Mouse (Mus musculus): ENCODE results near the gene Gm20388.

The Gm20388 gene

DNA sequence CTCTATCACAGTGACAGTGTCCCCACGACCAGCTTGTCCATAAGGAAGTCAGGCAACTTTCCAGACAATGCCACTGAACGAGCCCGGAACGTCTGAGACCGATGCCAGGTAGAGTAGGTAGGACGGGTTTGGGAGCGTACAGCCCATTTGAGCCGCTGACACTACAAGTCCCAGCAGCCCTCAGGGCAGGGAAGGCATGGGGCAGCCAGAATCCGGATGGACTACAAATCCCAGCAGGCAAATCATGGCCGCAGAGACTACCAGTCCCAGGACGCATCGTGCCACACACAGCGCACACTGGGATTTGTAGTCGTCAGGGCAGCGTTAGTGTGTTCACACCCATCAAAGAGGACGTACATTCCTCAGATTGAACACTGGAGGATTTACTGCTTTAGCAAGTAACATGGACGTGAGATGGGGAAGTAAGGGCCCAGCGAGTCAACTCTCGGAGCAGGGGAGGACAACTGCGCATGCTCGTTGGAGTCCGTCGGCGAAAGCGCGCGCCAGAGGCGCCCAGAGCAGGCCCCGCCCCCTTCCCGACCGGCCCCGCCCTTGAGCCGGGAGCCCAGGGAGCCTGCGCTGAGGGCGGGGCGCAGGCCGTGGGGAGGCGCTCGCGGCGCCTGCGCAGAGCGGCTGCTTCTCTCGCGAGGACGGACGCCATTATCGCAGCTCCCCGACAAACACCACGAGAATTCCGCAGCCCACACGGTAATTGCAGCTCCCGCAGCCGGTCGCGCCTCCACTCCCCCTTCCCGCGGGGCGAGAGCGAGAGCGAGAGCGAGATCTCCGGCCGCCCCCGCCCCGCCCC is 2039.5 kb downstream of the Gm20388 start:
- in situ Hi-C loops (cut with MboI) = no loop called here

DNA sequence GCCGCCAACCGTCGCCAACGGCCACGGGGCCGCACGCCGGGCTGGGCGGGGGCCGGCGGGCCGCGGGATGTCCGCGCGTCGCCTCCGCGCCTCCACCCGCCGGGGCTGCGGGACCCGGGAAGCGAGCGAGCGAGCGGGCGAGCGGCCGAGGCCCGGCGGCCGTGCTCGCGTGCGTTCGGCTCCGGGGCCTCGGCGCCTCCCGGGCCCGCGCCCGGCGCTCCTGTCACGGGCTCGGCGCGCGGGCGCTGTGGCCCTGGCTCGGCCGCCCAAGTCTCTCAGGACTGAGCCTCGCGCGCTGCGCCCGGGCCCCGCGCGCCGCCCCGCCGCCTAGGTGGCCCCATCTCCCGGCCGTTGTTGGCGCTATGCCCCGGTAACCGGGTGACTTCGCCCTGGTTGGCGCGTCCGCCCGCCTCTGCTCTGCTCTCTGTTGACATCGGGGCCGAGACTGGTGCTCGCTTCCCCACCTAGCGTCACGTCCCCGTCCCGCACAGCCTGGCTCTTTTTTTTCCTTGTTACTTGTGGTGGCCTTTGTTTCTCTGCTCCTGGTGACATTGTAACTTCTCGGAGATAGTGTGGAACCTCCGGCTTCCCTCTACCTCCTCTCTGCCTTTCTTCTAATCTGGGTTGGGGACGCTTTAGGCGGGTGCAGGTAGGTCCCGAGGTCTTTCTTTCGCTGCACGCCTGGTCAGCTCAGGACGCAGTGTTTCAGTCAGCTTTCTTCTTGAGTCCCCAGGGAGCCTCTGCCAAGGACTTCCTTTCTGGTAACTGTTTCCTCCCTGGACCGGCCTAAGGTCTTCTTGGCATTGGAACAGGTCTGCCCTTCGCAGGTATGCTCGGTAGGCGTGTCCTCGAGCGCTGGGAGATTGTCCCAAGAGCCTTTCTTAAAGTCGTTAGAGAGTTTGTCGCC is 2040.4 kb downstream of the Gm20388 start:
- in situ Hi-C loops (cut with MboI) = no loop called here

DNA sequence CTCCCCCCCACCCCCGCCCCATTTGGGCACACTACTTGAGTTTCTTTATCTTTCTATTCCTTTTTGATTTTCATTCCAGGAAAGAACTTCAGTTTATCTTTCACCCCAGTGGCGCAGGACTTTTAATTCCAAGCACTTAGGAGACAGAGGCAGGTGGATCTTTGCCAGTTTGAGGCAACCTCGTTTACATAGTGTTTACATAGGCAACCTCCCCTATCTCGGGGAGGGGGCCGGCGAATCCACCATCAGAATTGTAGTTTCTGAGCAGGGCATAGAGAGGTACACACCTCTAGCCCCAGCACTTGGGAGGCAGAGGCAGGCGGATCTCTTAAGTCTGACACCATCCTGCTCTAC is 2041.0 kb downstream of the Gm20388 start:
- in situ Hi-C loops (cut with MboI) = no loop called here

DNA sequence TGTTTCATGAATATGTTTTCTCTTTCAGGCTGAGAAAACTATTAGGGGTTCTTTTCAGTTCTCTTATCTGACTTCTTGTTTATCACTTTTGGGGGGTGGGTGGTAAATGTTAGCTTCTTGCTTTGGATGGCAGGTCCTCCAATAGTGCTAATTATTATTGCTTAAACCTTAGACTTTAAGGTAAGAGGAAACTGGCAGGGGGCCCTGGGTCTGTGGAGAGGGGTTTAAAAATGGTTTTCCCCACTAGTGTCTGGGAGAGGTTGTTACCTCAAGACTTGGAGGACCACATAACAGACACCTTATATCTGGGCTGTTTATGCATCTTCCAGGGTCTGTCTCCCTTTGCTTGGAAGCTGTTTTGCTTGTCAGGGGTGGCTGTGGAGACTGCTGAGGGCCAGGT is 2041.5 kb downstream of the Gm20388 start:
- in situ Hi-C loops (cut with MboI) = no loop called here

DNA sequence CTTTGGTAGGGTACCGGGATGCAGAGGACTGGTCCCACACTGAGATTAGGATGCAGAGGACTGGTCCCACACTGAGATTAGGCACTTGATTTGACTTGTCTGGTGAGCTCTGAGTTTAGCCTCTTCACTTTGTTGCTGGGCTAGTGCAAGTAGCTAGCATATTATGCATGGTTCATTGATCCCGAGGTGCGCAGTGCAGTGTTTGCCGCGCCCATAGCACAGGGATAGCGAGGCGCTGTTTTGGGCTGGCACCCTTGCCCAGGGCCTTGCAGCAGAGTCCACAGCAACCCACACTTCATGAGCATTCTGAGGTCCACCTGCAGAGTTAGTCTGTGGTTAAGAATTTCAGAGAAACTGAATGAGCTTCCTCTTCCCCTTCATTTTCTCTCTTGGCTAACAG is 2042.2 kb downstream of the Gm20388 start:
- in situ Hi-C loops (cut with MboI) = no loop called here

DNA sequence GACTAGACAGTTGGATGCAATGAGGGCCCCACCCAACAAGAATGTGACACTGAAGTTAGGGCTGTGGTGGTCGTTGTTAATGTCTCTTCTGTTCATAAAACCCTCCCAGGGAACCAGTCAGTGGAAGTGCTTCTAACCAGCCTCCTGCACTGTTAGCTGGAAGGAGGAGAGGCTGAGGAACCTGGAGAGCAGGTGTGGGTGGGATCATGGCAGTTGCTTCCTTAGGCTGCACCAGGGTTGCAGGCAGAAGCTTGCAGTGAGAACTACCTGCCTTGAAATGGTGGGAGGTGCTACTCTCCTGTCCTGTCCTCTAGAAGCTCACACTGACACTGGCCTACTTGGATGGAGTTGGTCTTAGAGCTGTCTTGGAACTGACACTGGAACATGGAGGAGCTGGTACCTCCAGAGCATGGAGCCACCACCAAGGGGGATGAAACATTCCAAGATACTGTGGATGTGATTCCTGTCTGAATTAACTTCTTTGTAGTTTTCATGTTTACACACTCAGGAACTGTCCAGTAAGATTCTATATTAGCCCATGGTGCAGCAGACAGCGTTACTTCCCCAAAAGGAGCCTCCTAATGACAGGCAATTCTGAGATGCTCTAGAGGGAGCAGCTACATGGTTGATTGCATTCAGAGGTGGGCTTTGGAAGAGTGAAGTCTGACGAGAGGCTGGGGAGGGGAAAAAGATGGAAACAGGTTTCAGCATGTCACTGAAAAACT is 2043.3 kb downstream of the Gm20388 start:
- in situ Hi-C loops (cut with MboI) = no loop called here

DNA sequence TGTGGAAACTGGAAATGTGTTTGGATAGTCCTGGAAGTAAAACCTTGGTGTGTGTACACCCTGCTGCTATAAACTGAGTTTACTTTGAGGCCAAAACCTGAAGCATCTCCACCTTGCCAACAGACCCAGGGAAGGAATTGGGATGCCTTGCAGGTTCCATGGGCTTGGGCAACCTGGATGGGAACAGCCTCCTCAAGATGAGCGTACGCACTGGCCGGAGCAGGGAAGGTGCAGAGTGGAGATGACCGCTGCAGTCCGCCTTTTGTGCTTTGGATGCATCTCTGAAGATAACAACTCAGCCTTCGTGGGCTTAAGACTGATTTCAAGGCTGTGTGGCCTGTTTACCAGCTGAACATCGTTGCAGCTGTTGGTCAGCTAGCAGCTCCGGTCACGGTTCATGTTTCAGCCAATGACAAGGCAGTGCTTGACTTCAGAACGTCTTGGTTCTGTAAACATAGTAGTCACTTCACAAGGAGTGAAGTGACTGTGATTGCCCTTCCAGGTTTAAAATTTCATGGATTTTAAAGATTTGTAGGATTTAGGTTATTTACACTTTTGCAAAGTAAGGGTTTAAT is 2044.4 kb downstream of the Gm20388 start:
- in situ Hi-C loops (cut with MboI) = no loop called here

DNA sequence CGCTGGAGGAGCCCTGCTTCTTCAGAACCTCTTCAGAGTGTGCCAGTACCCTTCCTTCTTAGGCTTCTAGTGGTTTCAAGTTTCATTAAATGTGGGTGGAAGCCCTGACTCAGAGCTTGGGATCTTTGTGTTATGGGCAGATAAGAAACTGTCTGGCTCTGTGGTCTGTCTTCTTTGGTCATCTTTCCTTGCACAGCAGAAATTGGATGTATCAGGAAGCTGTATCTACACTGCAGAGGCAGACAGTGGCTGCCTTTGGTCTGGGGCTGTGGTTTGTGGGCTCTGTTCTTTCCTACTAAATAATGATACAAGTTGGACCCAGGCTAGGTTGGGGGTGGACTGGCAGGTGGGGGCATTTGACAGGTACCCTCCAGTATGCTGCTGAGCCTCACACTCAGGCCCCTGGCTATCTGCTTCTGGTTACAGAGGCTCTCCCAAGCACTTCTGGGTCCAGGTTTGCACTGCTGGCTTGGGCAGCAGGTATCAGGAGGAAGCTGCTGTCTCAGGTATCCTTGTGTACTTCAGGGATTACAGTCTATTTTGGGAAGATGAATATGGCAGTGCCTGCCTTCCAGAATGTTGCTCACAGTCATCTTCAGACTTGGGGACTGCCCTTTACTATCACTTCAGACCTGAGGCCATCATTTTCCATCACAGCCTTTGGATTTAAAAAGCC is 2045.3 kb downstream of the Gm20388 start:
- in situ Hi-C loops (cut with MboI) = no loop called here

DNA sequence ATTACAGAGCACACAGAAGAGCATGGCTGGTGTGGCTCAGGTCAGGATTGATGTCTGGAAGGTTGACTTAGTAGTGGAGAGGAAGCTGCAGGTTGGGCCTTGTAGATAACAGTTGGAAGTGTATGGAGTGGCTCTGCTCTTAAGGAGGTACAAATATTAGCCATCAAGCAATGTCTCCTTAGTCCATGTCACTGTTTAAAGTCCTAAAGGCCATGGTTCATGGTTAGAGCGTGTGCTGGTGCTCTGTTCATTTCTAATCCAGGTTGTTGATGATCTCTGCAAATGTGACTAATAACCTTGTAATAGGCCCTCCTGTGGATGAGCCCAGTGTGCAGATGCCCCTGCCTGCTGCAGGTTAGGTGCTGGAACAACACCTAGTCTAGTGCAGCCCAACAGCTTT is 2047.8 kb downstream of the Gm20388 start:
- in situ Hi-C loops (cut with MboI) = no loop called here

DNA sequence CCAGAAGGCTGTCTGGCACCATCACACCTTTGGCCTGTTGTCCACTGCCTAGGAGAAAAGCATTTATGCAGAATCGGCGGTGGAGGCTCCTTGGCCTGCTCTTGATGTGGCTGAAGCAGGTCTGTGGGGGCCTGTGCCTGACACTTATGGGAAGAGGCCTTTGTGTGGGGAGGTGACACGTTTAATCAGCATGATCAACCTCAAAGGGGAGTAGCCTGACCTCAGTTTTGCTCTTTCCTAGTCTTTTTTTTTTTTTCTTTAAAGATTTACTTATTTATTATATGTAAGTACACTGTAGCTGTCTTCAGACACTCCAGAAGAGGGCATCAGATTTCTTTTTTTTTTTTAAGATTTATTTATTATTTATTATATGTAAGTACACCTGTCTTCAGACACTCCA is 2052.3 kb downstream of the Gm20388 start:
- in situ Hi-C loops (cut with MboI) = no loop called here

DNA sequence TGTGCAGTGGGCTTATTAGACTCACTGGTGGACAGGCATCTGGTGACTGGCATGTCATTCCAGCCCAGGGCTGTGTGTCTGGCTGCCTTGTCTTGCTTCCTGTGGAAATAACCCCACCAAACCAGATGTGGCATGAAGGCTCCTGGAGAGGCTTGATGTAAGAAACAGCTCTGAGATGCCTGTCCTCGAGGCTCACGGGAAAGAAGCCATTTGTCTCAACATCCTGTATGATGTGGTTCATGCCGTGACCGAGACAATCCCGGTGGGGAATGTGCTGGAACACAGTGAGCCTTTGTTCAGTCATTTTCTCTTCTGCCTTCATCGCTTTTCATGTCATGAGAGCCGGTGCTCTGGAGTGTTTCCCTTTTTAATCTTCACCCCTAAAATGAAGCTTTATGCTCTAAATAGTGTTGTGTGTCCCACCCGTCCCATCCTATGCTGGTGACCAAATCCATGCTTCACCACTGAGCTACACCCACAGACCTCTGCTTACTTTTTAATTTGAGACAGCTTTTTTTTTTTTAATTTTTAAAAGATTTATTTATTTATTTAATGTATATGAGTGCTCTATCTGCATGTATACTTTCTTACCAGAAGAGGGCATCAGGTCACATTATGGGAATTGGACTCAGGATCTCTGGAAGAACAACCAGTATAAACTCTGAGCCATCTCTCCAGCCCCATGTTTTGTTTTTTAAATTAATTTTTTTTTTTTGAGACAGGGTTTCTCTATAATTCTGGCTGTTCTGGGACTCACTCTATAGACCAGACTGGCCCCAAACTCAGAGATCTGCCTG is 2054.3 kb downstream of the Gm20388 start:
- in situ Hi-C loops (cut with MboI) = no loop called here

DNA sequence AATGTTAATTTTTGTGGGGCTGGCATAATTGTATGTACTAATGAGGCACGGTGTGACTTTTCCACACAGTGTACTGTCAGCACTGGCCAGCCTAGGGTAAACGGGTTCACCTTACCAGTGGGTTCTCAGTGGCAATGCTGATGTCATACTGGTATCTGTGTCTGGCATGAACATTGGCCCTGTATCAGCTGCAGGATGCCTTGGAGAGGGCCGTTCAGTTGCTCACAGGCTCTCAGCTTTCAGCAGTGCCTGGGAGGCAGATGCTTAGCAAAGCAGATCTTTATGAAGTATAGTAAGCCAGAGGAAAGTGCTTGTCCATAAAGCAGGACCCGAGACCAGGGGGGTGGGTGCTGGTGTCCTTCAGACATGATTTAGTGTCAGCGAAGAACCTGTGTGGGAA is 2055.5 kb downstream of the Gm20388 start:
- in situ Hi-C loops (cut with MboI) = no loop called here

DNA sequence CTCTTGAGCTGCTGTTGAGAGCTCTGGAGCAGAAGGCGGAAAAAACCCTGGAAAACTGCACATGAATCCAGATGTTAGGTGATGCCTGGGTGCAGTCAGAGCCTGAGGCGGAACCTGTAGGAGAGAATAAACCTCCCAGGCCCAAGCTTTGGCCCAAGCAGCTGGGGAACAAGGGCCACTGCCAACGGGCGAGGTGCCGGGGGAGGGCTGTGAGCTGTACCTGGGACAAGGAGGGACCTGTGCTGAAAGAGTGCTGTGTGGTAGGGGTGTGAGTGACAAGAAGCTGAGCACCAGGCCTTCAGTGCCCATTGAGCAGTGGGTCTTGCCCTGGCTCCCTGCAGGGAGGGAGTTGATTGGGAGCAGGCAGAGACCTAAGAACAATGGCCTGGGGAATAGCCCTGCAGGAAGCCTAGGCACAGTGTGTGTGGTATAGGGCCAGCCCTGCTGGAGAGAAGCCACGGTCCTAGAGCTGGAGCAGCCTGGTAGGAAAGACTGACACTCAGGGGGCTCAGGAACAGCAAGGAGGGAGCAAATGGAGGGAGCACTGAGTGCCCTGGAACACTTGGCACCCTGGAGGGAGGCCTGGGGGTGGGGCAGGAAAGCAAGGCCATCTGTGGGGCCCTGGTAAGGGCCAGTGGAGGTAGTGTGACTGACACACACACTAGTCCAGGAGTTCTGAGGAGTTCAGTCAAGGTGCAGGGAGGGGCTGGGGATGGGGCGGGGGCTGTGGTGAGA is 2056.2 kb downstream of the Gm20388 start:
- in situ Hi-C loops (cut with MboI) = no loop called here

DNA sequence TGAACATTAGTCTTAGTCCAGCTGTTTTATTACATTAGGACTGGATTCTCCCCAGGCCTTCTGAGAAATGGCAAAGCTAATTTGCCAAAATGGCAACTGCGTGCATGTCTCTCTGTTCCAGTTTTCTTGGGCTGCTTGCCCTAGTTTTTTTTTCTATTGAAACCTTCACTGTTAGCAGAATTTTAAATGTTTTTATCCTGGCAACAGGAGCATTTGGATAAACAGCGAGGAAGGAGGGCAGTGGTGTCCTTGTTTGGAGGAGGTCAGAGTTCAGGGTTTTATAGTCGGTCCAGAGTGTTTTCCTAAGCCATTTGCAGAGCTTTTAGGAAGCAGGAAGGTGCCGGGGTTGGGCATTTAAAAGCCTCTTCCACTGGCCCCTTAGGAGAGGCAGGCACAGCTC is 2057.3 kb downstream of the Gm20388 start:
- in situ Hi-C loops (cut with MboI) = no loop called here

DNA sequence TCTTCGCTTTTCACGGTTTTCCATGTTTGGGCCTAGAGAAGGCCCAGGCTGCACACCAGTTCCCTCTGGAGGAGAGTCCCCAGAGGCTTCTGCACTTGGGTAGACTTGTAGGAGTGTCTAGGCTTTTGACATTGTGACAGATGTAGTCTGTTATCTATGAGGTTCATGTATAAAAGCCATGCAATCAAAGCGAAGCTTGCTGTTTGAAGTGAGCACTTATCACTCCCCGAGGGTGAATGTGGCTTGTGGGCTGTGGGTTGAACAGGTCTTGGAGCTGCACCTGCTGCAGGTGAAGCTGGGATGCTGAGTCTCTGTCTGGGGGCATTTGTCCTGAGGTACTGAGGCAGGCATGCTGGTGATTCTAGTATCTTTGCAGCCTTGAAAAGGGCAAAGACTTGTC is 2057.9 kb downstream of the Gm20388 start:
- in situ Hi-C loops (cut with MboI) = no loop called here

DNA sequence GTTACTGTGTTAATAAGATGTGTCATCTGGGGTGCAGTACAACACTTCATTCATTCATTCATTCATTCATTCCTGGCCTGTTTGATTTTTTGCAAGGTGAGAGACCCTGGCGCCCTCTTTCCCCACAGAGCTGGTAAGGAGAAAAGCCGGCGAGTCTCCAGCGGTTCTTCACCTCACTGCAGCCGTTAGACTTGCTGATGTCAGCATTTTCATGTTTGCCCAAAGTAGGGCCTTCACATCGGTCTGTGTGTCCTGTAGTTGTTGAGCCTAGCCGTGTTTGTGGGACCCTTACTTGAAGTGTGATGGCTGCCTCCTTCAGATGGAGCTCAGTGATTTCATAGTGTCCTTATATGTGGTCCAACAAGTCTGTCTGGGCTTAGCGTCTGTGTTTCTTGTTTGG is 2059.6 kb downstream of the Gm20388 start:
- in situ Hi-C loops (cut with MboI) = no loop called here

DNA sequence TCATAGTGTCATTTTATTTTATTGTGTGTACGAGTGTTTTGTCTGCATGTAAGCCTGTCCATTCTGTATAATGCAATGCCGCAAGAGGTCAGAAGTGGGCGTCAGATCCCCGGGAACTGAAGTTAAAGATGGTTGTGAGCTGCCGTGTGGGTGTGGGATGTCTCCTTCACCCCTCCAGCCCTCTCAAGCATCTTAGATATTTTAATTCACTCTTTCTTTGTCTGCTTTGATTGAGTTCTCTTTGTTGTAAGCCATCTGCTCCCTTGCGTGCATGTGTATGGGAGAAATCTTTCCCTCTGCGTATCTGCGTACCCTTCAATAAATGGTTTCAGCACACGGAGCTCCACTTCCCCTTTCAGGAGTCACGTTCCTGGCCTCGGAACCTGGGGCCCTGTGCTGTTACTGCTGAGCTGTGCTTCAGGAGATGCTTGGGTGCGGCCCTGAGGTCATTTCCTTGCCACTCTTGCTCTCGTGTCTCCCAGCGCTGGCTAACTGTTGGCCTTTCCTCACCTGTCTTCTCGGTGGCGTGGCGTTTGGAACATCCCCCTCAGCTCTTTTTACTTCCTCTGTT is 2060.9 kb downstream of the Gm20388 start:
- in situ Hi-C loops (cut with MboI) = no loop called here

DNA sequence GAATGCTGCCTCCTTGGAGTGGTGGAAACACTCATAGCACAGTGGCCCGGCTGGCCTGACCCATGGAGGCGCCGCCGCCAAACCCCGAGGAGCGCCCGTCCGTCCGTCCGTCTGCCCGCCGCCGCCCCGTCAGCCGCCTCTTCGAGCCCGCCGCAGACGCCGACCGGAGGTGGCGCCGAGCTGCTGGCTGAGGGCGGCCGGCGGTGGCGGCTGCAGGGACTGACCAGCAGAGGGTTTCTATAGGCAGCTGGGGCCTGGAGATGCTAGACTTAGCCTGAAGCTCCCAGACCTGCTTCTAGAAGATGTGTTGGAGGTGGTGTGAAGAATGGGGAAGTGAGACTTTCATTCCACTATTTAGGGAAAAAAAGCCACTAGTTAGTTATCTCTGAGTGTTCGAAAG is 2063.3 kb downstream of the Gm20388 start:
- in situ Hi-C loops (cut with MboI) = no loop called here

DNA sequence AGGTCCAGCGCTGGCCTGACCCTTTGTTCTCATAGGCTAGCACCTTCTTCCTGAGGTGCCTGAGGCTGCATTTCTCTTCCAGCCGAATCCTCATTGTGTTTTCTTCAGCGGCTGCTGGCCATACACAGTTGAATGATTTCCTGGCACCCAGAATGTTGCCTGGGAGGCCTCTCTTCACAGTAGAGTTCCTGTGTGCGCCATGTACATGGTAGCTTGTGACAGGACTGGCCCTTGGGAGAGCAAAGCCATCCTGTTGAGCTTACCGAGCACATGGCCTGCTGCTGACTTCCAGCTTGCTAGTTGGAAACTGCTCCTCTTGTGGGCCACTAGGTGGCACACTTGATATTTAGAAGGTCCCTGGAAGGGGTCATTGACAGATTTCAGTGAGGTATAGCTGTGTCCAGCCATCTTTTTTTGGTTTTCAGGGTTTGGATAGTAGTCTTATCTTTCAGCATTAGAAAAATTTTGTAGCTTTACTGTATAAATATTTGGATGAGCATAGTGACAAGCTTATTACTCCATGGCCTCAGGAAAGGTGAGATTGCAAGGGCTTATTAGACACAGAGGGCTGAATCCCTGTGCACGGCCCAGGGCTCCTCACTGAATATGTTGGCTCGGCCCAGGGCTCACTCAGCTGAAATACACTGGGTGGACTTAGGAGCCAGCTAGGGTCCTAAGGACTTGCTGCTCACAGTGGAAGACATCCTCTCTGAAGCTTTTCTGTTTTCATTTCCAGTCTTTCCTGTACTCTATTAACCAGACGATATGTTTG is 2067.4 kb downstream of the Gm20388 start:
- in situ Hi-C loops (cut with MboI) = no loop called here
